Mouse (Mus musculus): ENCODE measurements around the gene Elf5.
A peak's percentile ranks its signal among the peaks of the same experiment; 100 is the strongest.

Gene Elf5

DNA sequence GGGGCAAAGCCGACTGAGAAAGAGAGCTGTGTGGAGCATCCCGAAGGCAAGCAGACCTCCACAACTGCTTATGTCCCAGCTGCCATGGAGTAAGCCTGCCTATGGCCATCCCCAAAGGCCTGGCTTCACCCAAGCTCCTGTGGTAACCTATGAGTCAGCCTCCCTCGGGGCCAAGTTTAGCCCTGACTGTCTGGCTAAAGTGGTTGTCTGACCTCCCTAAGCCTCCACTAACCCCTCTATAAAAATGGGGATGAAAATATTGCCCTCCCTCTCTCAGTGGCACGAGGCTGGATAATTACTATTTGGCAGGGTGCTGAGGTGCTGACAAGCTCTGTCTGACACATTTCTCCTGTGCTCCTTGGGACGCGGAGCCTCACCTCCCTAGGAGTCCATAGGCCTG, at the start of gene Elf5:
Gene Elf5 (plus strand): TSS at position 341 of the 400 bp plus-strand sequence.
- DNase-seq (ENCODE audit: low spot score): no peak

GRCm38 (mm10) chr2:103372541-103372940, 38.9 kb upstream of the Elf5 start:
- no peak for DNase-seq (ENCODE audit: low spot score)

- no peak for DNase-seq (ENCODE audit: low spot score)
Measured at GRCm38 (mm10) chr2:103379502-103380160, 31.9 kb upstream of the Elf5 start.

DNA sequence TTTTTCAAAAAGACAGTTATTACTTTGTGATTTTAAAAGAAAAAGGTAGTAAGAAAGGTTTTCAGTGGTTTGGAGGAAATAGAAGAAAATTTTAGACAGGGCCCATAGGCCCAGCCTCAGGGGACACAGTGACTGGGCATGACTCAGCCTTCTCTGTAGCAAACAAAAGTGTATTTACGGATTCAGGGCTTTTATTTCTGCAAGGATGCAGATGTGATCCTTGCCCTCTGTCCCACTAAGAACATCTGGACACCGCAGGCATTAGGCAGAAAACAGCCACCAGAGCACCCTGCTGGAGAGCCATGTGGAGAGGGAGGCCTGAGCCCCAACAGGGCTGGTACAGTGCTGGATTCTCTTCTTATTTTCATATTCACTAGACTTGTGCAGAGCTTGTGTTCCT, 29.3 kb upstream of the Elf5 start:
- no peak for DNase-seq (ENCODE audit: low spot score)

GRCm38 (mm10) chr2:103387881-103388280, 23.6 kb upstream of the Elf5 start:
- DNase-seq (ENCODE audit: low spot score): no peak

DNA sequence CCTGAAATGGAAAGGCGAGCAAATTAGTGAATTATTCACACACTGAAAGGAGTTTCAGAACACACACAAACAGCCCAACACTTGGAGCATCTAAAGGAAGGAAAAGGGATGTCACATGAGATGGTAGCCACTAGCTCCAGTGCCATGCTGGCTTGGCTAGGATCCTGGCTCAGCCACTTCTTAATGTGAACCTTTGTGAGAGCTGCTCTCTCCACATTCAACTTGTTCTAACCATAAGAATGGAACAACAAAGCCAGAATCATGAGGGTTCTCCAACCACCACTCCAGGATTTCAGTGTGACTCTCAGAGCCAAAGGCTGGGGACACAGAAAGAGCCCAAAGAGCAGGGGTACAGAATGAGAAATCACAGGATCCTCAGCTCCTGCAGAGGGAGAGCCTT, 23.2 kb upstream of the Elf5 start:
- DNase-seq (ENCODE audit: low spot score): no peak

DNA sequence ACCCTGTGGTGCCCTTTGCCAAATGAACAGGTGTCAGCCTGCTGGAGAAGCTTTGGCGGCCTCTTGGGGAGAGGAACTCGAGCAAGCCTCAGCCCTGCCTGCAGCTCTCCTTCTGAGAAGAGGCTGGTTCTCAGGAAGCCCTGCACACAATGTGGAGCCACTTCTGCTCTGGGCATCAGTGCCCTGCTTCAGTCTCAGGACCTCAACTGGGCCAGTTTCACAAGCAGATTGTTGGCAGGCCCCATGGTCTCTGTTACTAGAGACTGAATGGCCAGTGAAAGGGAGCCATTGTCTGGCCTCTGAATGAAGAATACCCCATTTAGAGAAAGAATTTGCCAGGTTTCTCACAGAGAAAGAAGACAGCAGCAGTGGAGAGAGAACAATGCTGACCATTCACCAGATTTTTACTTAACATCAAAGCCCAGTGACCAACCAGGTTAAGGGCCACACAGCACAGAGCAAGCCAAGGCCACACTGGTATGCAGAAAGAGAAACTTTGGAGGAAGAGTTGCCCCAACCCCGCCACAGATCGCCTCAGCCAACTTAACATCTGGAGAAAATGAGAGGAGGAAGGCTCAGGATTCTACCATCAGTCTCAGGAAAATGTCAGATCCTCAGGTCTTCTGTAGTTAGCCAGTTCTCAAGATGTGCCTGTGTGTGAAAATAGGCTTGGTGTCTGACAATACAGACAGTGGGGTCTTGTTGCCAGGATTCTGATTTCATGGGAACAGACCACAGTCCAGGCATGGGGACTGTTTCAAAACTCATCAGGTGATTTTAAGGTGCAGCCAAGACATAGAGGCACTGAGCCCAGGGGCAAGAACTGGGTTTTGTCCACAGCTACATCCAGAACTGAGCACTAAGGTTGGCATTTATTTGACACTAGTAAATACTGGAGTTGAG, 21.2 kb upstream of the Elf5 start:
- no peak for DNase-seq (ENCODE audit: low spot score)

DNA sequence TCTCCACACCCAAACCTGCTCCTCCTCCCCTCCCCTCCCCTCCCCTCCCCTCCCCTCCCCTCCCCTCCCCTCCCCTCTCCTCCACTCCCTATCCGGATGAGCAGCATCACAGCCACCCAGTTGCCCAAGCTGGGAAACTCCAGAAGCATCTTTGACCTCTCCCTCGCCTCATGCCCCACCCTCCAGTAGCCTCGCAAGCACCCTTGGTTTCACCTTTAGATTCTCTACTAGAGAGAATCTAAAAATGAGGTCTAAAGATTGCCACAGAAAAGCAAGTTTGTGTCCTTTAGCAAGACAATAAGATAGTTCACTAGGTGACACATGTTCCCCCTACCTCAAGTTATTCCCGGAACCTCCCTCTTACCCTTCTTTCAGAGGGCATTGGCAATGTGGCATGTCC, 19.9 kb upstream of the Elf5 start:
- DNase-seq (ENCODE audit: low spot score): no peak

DNA sequence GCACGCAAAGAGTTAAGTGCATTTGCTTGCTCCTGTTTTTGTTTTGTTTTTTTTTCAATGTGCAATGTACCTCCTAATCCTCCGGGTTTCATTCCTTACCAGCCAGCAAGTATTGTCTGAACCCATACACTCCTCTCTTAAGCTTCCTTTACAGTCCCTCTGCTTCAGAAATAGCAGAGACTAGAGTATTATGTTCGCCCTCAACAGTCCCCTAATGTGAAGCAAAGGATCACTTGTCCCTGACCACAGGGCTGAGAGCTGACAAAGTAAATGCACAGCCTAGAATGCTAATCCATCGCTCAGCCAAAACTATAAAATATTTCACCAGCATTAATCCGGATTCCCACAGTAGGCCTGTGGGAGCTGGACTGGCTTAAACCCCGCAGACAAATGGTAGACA, 13.4 kb upstream of the Elf5 start:
- no peak for DNase-seq (ENCODE audit: low spot score)

GRCm38 (mm10) chr2:103400691-103401090, 10.8 kb upstream of the Elf5 start:
- DNase-seq (ENCODE audit: low spot score): no peak

DNA sequence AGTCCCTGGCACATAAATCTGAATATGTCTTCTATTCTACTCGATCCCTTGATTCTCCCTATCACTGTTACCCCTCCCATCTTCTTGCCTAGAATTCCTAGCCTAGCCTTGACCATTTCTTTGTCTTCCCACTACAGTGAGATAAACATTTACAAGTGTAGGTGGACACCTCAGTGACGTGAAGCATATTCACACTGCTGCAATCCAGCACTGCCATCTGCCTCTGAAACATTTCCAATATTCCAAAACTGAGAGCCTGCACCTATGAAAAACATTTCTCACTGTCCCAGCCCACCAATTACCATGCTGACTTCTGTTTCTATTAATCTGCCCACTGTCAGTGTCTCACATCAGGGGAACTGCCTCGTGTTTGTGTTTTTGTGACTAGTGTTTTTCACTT, 5.2 kb upstream of the Elf5 start:
- no peak for DNase-seq (ENCODE audit: low spot score)

DNA sequence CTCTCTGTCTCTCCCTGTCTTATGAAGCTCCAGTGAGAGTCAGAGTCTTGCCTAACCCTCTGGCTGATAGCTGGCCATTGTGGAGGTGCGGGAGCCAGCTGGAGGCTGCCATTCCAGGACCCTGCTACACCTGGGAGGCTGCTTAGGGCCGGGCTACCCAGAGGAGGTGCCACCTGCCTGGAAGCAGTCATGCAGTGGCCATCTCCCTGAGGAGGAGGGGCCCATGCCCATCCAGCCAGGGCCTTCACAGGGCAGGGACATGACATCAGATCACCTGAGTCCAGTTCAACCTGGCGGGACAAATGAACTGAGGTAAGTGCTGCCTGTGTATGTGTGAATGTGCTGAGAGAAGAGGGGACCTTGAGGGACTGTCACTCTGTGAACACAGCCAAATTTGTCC, 328 bp downstream of the Elf5 start:
- DNase-seq (ENCODE audit: low spot score): no peak

- no peak for DNase-seq (ENCODE audit: low spot score)
Measured at GRCm38 (mm10) chr2:103413381-103413780, 1.9 kb downstream of the Elf5 start.

GRCm38 (mm10) chr2:103415774-103416173, 4.3 kb downstream of the Elf5 start:
- DNase-seq (ENCODE audit: low spot score): no peak

GRCm38 (mm10) chr2:103420650-103421507, 9.4 kb downstream of the Elf5 start:
- no peak for DNase-seq (ENCODE audit: low spot score)

DNA sequence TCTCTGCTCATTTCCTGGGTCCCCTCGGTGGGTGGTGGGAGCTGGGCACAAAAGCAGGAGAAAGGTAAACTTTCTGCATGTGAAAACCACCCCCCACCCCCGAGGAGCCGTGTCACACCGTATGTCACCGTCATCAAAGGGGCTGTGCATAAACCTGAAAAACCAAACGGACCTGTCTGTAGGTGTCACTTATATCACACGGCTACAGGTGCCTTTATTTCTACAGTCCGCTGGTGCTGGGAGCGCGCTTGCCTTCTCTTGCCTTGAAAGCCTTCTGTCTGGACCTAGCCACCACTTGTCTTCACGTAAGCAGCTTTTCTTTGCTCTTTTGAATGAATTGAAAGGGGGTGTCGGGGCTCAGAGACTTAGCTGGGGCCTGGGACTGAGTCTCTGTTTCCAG, 12.4 kb downstream of the Elf5 start:
- no peak for DNase-seq (ENCODE audit: low spot score)

GRCm38 (mm10) chr2:103424349-103425026, 13.0 kb downstream of the Elf5 start:
- peak; percentile 82 for DNase-seq (ENCODE audit: low spot score)

DNA sequence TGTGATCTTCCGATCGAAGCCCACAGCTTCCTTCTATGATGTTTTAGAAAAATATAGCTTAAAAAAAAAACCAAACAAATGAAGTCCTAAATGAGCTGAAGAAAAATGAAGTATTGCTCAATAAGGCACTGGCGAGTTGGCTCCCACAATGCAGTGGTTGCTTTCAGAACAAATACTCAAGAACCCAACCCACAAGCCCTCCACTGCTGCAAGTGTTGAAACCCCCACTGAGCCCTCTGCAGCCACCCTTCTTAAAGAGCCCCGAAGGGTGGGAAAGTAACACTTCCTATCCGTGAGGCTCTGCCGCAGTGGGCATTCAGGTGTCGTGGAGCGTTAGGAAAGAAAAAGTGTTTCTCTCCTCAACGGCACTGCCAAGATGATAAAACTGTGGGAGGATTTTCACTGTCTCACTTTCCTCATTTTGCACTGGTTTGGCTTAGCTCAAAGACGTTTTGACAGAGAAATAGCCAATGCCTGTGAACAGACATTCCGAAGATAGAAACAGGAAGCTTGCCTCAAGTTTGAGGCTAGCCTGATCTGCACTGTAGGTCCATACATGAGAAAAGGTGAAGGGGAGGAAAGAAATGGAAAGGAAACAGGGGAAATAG, 14.1 kb downstream of the Elf5 start:
- no peak for DNase-seq (ENCODE audit: low spot score)

DNA sequence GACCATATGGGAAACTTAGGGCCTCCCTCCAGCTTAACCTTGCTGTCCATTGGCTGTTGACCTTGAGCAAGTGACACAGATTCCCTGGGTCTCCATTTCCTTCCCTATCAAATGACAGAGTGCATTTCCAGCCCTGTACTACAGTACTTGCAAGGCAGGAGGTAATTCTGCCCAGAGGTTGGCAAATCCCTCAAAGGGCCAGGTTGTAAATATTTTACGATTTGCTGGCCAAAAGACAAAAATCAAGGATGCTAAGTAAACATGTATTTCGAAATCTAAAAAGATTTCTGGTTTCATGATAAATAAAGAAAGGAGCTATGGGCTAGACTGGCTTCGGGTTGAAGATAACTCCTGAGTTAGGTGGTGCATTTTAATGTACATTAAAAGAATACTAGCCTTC, 16.9 kb downstream of the Elf5 start:
- DNase-seq (ENCODE audit: low spot score): no peak

DNA sequence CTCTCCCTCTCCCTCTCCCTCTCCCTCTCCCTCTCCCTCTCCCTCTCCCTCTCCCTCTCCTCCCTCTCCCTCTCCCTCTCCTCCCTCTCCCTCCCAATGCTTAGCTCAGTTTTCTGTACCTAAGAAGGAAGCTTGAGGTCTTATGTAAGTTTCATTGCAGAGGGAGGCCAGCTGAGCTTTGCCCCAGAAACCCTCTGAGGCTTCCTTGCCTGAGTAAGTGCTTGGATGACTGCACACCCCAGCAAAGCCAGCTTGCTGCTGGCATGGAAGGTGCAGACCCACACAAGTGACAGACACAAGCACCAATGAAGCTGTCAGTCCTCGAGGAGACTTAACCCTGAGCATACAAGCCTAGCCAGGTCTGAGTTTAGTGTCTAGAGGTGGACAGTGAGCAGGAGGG, 19.2 kb downstream of the Elf5 start:
- DNase-seq (ENCODE audit: low spot score): no peak

- DNase-seq (ENCODE audit: low spot score): no peak
Measured at GRCm38 (mm10) chr2:103432695-103433275, 21.3 kb downstream of the Elf5 start.

All from retina, embryonic 14.5 days (tissue).